Mouse (Mus musculus) testis, postnatal 14 days (tissue): Measurements from ENCODE around the gene Syngr2.
"Not testable (repeated sequence)": the region's sequence is repeated elsewhere in the genome, so short reads cannot be mapped to it uniquely, and the experiment has no call there.

Experiments
- DNase-seq: peaks from one replicate; pipeline ENCODE4 v3.0.0; 2021; ENCODE audit warnings: low spot score

Gene Syngr2

DNA sequence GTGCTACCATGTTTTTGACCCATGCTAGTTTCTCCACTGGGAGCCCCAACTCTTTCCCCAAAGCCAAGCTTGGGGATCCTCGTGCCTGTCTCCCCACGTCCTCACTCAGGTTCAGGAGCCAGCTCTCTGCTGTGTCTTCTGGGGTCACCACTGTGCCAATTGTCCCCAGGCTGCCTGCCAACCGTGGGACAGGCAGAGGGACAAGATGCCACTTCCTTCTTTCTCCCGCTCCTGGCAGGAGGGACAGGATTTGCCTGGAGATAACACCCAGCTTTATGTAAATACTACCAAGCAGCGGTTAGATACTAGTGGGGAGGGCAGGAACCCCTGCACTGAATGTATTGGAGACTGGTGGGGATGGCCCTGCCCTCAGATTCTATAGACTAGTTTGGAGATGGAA lies 4.4 kb downstream of the Syngr2 start:
- no peak for DNase-seq

DNA sequence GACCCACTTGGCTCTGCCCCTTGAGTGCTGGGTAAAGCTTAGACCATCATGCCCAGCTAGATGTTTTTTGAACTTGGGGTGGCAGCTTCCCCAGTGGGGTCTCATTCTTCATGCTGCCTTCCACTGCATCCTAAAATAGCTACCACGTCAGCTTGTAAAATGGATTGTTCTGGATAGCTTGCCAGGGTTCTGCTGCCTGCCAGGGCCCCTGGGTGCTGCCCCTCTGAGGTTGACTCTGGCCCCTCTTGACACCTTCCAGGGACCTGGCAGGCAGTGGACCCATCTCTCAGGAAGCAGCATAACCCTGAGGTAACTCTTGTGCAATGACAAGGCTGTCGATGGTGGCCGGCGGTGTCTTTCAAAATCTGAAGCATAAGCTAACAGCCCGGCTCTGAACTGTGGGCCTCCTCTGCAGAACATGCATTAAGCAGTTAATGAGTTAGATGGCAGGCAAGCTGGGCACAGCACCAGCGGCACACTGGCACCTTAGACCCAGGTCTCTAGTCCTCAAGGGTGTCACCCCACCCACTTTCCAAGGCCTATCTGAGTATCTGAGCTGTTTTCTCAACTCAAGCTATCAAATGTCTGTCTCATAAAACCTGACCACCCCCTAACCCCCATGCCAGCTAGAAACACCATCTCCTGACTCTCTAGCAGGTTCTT lies 5.4 kb downstream of the Syngr2 start:
- no peak for DNase-seq

DNA sequence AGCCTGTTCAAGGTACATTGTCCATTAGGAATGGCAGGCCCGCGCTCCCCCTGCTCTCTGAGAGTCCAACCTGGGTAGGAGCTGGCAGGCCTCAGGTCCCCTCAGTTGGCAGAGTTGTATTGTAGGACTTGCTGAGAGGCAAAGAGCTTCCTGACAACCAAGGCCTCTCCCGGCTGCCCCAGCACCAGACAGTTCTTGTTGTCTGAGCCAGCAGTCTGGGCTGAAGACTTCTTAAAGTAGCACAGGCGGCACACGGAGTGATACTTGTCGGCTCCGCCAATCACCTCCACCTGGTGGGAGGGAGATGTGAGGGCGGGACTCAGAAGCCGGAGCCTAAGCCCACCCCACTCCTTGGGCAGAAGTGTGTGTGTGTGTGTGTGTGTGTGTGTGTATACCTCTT lies 6.4 kb downstream of the Syngr2 start:
- not testable (repeated sequence) for DNase-seq

DNA sequence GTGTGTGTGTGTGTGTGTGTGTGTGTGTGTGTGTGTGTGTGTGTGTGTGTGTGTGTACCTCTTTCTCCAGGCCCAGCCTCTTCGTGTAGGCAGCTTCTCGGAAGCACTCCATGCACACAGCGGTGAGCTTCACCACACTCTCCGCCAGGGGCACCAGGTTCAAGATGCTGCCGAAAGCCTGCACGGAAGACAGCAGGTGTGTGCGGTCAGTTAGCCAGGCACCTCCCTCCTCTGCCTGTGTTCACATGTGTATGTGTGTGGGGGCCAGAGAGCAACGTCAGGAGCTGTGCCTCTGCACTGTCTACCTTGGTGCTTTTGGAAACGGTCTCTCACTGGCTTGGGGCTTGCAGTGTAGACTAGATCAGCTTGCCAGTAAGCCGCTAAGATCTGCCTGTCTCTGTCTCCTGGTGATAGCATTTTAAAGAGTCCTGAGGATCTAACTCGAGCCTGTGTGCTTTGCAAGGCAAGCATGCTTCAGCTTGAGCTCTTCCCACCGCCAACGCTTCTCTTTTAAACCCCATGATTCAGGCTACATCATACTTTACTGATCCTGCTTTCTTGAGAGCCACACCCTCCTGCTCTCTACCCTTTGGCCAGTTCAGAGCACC lies 7.0 kb downstream of the Syngr2 start:
- DNase-seq, result no peak

DNA sequence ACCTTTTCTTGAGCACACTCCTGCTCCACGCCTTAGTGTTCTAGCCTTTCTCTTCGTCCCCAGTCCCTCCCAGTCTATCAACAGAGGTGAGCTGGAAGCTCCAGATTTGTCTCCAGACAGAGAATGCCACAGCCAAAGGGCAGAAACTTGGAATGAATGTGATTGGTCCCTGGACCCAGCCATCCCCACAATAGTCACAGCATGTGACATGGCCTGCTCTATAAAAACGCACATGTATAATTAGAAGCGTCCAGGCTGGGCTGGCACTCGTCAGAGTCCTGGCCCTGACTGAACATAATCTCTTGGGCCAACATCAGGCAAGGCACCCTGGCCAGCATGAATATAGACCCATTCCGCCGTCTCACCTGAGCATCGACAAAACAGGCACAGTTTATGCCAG lies 9.6 kb downstream of the Syngr2 start:
- DNase-seq, result no peak

DNA sequence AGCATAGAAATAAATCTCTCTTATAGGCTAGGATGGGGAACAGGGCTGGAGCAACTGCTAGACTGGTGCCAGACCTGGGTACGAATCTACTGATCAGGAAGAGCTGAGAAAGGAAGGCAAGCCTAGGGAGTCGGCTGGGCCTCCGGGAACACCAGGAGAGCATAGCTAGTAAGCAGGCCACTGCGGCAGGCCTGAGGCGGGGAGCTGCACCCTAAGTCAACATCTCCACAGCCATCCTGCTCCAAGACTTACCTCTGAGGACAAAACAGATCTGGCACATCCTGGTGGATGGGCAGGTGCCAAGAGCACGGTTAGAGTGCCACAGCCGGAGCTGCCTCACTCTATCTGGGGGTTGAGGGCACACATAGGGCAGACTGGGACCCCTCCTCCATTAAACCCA lies 10.7 kb downstream of the Syngr2 start:
- no peak for DNase-seq

DNA sequence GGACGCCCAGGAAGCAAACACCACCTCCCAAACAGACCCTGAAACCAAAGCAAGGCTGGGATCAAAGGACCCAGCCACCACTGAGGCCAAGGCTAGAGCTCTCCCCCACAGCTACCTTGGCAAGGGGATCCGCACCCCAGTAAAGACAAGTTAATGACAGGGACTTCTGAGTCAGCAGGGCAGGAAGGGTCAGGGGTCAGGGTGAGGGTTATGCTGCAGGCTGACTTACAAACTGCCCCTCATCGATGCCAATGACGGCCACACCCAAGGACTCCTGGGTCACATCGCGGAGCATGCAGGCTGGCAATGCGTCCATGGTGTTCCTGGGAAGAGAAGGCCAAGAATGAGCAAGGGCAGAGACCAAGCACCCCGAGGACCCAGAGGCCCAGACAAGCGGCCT lies 12.4 kb downstream of the Syngr2 start:
- no peak for DNase-seq

DNA sequence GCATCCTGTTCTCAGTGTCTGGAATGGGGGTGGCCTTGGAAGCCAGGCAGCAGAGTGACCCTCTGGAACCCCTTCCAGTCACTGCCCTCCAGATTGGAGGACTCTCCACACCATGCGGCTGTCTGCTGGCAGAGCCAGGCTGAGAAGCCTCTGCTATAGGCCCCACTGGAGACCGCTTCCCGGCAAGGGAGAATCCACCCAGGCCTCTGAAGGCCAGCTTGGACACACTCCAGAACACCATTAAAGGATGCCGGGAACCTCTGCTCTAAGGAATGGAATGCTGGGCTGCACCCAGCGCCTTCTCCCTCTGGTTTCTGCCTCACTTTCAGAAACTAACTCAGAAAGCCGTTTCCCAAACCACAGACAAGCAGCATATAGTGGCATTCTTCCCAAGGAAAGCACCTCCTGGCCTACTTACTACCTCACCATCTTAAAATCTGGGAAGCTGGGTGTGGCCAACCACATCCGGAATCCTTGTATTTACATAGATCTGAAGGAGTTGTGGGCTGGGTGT lies 13.3 kb downstream of the Syngr2 start:
- DNase-seq, result no peak

DNA sequence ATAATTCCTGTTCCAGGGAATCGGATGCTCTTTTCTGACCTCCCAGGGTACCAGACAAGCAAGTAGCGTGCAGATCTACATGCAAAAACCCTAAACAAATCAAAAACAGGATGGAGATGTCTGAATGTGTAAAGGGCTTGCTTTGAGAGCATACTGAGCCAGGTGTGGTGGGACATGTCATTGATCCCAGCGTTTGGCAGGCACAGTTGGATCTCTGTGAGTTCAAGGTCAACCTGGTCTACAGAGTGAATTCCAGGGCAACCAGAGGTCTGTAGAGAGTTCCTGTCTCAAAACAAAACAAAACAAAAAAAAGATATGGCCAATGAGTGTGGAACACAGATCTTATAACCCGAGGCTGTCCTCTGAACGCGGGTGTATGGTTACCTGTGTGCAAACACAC lies 13.9 kb downstream of the Syngr2 start:
- no peak for DNase-seq

DNA sequence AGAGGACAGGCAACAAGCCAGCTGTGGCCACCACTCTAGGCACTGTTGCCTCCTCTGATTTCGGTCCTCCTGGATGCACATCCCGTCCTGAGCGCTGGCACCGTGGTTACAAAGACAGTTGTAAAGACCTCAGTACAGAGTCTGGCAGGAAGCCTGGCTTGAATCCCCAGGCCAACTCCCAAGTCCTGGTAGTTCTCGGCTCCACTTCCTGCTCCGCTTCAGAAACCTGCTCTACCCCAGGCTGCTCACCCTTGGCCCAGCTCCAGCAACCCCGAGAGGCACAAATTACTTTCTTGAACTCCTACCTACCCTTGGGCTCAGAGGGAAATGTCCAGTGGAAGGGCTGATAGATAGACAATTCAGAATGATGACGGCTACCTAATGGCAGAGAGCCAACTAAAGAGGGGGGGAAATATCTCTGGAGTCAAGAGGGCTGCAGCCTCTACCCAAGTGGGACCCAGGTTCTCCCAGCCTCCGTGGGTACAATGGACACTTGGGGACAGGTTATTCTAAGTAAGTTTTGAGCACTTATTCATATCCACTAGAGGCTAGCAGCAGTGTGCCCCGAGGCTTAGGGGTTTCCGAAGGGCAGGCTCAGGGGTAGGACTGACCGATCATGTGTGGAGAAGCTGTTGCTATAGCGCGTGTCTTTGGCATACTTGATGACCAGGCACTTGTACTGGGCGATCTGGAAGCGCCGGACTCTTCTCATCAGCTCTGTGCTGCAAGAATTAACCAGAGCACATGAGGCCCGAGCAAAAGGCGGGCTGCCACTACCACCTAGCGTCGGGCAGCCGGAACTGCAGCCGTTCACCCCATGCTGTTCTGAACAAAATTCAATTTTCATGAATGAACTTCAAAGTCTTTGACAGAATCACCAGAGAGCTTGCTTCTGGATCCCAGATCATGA lies 14.8 kb downstream of the Syngr2 start:
- peak; percentile 70 for DNase-seq

DNA sequence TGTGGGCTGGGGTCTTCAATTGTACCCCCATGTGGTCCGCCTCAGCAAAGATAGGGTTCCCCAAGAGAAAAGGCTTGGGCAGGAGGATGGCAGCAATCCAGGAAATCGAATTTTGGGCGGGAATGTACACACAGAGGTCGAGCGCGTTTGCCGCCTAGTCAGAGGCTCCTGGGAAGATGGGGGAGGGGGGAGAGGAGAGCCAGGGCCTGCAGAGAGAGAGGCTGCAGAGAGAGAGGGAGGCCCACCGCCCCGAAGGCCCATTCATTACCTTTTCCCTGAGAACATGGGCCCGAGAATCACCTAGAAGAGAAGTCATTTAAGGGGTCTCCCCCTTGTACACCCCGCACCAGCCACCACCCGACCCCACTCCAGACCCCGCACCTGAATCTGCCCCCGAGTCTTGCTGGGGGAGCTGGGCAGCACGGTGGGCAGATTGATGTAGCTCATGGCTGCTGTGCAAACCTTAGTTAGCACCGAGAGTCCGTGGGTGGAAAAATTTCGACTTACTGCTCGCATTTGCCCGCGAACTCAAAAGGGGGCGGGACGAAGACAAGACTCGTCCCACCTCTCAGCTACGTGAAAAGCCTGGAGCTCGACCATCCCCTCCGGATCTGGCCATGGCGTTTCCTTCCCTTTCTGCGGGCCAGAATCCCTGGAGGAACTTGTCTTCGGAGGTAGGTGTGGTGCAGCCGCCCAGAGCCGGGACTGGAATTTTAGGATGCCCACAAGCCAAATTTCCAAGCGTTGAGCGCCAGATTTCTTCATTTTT lies 16.0 kb downstream of the Syngr2 start, which contains the start of the genes Afmid and Tk1:
Afmid (plus strand) TSS at position 592 of the 769 bp plus-strand sequence.
Tk1 (minus strand) TSS at position 760 of the 769 bp plus-strand sequence.
- peak; percentile 84 for DNase-seq

DNA sequence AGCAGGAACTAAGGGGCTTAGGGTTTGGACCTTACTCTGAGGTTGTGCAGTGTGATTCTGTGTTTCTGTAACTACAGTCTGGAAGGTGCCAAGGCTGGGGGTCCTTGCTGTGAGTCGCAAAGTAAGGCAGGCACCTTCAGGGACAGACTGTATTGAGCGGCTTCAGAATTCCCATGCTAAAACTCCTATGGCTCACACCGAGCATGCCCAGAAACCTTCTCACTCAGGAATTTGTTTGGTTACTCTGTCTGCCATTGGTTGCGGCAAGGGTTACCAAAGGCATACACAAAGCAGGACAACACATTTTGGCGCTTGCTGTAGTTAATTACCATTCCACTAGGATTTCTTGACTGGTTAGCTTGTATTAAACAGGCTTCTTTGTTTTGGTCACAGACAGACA lies 16.7 kb downstream of the Syngr2 start:
- no peak for DNase-seq

DNA sequence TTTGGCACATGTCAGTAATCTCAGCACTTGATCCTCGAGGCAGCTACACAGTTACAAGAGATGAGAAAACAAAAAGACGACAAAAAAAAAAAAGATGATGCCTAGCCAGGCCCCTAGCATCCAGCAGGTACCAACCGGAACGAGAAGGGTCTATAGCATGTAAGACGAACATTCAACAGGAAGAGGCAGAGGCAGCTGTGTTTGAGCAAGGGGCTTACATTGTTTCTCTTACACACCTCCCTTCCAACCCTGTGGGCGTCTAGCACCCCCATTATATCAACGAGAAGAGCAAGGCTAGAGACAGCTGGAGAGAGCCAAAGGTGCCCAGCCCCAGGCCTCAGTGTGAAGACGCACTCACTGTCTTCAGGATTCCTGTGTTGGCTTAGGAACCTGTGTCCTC lies 17.4 kb downstream of the Syngr2 start:
- DNase-seq, result no peak

DNA sequence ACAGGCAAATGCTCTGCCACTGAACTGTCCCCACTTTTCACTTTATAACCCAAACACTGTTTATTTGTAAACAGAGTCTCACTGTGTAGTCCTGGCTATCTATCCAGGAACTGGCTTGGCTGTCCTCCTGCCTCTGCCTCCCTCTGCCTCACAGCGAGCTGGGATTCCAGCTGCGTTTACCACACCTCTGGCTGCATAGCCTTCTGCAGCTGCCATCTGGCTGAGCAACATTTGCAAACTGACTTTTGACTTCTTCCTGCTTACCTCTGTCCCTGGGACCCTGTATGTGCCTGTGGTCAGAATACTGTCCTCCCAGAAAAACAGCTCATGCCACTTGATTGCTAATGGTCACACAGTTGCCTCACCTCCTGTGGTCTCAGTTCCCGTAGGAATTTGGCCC lies 17.9 kb downstream of the Syngr2 start:
- DNase-seq, result no peak

DNA sequence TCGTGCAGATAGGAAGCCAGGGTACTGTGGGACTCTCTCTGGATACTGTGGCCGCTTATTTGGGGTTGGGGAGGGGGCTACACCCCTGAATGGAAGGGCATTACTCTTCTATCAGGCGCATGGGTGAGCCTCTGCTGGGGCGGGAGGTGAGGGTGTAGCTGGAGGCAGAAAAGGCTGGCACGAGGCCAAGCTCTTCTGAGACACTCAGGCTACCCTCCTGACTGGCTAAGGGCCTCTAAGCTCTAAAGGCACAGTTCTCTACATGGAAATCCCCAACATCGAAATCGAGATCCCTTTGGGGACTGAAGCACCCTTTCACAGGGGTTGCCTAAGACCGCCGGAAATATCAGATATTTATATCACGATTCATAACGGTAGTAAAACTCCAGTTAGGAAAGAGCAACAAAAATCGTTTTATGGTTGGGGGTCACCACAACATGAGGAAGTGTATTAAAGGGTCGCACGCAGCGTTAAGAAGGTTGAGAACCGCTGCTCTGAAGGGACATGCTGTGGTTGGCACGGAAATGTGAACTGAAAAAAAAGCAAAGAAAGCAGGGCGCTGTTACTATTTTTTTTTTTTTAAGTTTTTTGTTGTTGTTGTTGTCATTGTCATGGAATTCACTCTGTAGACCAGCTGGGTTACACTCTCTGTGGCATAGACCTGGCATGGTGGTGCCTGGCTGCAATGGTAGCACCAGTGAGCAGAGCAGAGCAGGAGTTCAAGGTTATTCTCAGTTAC lies 18.9 kb downstream of the Syngr2 start:
- no peak for DNase-seq

DNA sequence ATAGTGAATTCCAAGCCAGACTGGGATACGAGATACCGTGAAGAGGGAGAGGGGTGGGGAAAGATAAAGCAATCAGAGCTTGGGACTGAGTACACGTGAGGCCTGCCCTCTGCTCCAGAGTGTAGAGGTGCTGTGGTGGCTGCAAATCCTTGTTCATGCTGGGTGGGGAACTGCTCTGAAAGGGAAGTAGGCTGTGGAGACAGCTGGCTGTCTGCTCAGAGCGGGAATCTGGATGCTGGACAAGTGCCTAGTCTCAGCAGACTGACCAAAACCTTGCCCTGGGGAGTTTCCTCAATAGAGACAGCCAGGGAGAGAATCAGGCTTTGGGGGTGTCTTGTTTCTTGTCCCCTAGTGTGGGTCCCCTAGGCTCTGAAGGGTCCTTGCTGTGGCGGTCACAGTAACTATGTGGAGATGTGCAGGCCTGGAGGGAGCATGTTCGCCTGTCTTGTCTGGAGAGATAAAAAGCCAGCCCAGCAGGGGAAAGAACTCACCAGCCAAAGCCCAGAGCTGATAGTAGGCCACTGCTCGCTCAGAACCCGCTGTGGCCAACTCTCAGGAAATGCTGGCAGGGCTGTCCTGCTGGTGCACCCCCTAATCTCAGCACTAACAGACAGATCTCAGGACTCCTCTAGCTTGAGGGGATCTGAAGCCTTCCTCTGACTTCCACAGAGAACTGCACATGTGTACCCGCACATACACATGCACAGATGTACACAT lies 19.6 kb downstream of the Syngr2 start:
- DNase-seq, result peak; percentile 47

DNA sequence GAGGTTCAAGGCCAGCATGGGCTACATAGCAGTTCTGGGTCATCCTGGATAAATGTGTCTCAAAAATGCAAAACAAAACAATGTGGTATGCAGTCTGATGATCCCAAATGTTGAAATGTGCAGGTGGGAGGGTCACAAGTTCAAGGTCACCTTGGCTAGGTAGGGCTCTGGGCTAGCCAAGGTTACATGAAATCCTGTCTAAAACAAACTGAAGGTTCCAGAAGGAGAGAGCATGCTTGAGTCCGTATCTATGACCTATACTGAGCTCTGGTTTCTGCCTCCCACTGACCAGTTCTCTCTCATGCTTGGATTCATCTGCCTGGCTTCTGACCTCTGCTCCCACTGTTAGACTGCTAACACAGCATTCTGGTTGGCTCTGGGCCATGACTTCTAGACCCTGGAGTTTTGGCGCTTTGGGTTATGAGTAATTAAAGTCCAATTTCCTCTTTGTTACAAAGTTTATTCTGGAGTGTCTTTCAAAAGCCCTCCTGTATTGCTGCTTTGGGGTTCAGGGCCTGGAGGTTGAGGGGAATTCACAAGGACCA lies 20.3 kb downstream of the Syngr2 start:
- DNase-seq, result no peak

DNA sequence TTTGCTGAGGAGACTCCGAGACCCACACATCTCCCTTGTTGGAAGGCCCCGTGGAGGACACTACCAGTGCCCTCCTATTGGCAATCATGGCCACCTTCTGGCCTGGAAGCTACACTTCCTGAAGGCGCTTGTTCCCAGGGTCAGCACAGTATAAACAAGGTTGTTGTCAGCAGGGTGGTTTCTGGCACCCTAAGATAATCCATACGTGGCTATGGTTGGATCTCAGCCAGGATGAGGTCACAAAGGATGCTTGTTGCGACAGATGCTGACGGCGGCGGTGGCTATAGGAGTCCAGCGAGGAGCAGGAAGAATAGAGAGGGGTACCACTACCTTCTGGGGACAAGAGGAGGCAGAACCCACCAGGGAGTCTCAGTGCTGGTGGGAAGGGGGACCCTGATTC lies 20.9 kb downstream of the Syngr2 start:
- no peak for DNase-seq

DNA sequence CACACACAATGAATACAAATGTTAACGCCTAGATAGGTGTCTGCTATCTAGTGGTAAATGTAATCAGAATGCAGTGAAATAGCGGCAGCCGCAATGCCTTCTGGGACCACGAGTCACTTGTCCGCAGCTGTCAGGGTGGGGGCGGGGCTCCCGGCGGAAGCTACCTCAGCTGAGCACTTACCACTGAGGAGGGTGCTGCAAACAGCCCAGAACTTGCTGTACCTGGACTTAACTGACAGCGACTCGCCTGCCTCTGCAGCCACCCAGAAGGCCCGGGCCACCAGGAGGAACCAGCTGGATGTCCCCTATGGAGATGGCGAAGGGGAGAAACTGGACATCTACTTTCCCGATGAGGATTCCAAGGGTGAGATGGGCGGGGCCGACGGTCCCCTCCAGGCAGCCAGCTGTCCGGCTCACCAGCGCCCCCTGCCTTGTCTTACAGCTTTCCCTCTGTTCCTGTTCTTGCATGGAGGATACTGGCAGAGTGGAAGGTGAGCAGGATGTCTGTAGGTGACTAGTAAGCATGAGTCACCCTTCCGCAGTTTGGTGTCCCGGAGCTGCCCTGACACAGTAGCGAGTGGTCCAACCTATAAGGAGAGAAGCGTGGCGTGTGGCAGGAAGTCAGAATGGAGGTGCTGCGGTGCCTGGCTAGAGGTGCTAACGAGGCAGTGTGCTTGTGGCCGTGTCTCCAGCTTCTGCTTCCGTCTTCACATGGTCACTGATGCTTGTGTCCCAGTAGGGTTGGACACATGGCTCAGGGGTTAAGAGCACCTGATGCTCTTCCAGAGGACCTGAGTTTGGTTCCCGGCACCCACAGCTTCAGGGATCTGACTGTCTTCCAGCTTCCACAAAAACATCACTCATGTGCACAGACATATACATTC lies 22.9 kb downstream of the Syngr2 start:
- peak; percentile 82 for DNase-seq
